Mouse (Mus musculus) heart, postnatal 36 days (tissue): ENCODE results near the gene Sos2. TPM values are rescaled to one million over a fixed set of nuclear protein-coding genes. Genes with fewer than 3 reads are reported as not detected.
"Not testable (repeated sequence)": the region's sequence is repeated elsewhere in the genome, so short reads cannot be mapped to it uniquely, and the experiment has no call there.

Source experiments
- DNase-seq, 2 experiments: peaks; one replicate each; pipeline ENCODE4 v3.0.0; 2021 to 2022
- intact Hi-C: fragments of 180-260 bp; cut with DNase I; formaldehyde crosslinking; loops from one replicate; pipeline ENCODE4 v1.15.1; 2025
- total RNA-seq, 2 experiments: library from RNA; stranded (reverse); gene quantifications; 2 replicates each; pipeline ENCODE4 v1.2.3; 2021

Gene Sos2
- total RNA-seq, 2 experiments from 2014 or later = 35.5 to 36.2 TPM

GRCm38 (mm10) chr12:69680635-69681565 lies 752 bp downstream of the Sos2 start:
- peak; percentile 54 to 73 for DNase-seq
- intact Hi-C loops = loop anchor here (2.0 to 5.0 kb wide), 4 partner anchors 34 to 484 kb away; partner anchors contain the start of genes Arf6, Dnaaf2, Gm49383 and Gm9887

GRCm38 (mm10) chr12:69676157-69676556 lies 5.5 kb downstream of the Sos2 start:
- DNase-seq = no peak
- intact Hi-C loops = no loop called here

DNA sequence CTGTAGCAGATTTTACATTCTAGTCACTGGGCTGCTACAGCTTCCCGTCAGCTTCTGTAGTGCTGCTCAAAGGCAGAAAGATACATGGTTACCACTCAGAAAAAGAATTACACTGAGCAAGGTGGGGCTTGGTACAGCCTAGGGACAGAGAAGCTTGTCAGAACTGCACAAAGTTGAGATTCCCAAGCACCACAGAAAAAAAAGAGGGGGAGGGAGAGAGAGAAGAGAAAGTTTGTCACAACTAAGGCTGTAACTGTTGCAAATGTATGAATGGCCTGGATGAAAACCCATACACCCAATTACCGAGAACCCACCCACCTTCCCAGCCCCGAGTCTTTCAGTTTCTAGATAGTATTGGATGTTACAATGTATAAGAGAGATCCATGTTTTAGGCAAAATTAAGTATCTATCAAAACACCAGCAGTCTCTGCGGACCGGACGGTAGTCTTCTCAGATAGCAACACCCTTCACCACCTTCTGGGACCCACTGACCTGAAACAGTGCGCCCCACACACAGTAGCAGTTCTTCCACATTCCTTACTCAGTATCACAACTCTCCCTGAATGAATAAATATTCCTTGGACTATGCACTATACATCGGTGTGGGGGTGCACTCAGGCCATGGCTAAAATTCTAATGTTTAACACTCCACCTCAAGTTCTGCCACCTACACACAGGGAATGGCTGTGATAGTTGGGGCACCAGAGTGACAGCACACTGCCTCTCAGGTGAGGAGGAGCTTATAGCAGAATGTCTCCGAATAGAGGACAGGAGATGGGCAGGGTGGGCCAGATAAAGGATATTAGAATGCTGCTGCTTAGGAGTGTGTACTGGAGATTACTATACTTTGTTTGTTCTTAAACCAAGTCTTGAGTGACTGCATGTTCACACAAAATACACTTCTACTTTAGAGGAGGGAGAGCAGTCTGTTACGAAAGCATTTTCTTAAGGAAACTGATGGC lies 6.8 kb downstream of the Sos2 start:
- no peak for DNase-seq
- intact Hi-C loops = no loop called here

DNA sequence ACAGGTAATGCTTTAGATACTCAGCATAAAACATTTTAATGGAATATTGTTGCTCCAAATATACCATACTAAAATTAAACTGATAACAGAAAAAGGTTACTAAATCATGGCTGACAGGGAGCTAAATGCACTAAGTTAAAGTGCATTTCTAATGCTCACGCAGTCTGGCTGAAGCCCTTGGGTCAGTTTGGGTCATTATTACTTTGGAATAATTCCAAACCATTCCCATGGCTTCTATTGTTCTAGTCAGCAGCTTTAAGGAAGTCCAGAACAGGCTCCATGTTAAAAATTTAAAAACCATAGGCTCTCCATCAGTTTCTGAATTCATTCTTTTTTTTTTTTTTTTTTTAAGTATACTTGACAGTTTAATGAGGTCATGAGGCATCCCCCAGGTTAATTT lies 7.5 kb downstream of the Sos2 start:
- intact Hi-C loops = no loop called here
- no peak for DNase-seq

GRCm38 (mm10) chr12:69666721-69667120 lies 14.9 kb downstream of the Sos2 start:
- DNase-seq = no peak

GRCm38 (mm10) chr12:69661658-69662057 lies 20.0 kb downstream of the Sos2 start:
- no peak for DNase-seq
- intact Hi-C loops = no loop called here

More at GRCm38 (mm10) chr12:69666721-69667120, 14.9 kb downstream of the Sos2 start:
- intact Hi-C loops = no loop called here

GRCm38 (mm10) chr12:69653973-69654372 lies 27.7 kb downstream of the Sos2 start:
- intact Hi-C loops, DNase-seq: not testable (repeated sequence)

DNA sequence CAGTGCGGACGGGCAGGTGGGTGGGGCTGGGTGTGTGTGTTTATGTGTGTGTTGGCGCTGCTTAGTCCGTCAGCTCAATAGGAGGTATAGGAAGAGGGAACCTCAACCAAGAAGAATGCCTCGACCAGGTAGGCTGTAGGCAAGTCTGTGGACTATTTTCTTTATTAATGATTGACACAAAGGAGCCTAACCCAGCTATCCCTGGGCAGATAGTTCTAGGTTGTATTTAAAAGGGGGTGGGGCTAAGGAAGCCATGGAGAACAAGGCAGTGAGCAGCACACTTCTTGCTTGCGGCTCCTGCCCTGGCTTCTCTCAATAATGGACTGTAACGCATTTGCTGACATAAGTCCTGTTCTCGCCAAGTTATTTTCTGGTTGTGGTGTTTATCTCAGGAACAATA lies 32.1 kb downstream of the Sos2 start:
- intact Hi-C loops = loop anchor here (5.0 kb wide), 2 partner anchors 33 to 48 kb away; partner anchors contain the start of gene Sos2
- DNase-seq = no peak

DNA sequence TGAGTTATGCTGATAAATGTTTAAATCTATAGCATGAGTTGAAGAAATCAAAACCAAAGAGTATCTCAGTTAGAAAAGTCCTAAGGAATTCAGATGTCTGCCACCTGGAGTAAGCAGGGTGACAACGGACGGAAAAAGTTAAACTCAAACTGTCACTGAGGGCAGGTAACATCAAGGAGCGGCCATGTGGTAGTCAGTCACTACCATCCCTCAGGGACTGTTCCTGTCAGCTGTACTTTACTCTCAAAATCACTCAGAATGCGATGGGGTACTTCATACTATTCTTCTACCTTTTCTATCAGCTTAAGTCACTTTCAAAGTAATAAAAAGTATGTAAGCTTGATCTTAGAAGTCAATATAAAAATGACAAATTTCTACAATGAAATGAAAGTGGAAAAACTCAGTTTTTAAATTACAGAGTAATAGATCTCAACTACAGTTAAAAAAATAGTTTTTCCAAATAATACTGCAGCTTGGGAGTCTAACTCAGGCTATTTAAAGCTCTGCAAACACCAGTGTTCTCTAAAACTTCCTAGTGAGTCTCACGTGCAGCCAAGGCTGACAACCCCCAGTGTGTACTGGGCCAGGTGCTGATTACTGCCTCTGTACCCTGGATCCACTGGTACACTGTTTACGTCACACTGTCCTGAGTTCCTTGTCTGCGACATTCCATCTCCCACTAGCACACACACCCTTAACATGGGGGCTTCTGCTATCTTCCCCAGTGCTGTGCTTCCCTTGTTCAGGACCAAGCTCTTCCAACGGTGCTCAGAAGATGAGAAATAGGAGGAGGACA lies 35.6 kb downstream of the Sos2 start:
- peak in 1 of 2 experiments; percentile 12 for DNase-seq
- intact Hi-C loops = loop anchor here (5.0 kb wide), 2 partner anchors 36 to 51 kb away; partner anchors contain the start of gene Sos2

DNA sequence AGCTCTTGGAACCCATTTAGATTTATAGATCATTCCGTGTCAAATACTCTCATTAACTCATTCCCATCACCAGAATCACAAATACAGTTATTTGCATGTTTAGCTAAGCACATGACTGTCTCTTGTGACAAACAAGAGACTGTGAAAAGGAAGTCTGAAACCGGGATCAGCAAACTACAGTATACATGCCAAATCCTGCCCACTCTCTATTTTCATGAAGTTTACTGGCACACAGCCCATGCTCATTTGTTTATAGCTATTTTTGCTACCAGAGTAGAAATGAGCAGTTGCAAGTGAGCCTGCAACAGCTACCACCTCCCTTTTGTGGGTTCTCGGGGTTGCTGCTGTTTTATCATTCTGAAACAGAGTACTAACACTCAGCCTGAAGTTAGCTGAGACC lies 36.8 kb downstream of the Sos2 start:
- intact Hi-C loops = loop anchor here (5.0 kb wide), 2 partner anchors 37 to 52 kb away; partner anchors contain the start of gene Sos2
- peak; percentile 15 to 33 for DNase-seq

DNA sequence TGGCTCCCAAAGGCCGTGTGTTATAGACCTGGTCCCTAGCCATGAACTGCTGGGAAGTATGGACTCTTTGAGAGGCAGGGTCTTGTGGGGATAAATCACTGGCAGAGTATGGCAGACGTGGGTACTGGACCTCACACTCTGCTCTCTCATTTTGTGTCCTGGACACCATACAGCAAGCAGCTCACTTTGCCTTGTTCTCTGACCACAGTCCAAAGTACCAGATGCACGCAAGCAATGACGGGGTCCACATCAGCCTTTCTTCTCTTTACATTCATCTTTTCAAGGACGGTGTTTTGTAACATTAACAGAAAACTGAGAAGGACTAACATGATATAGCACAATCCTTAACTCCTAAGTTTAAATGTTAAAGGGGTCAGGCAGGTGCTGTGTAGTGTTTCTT lies 38.8 kb downstream of the Sos2 start:
- DNase-seq = no peak
- intact Hi-C loops = no loop called here

- intact Hi-C loops = no loop called here
- DNase-seq = no peak
Measured at GRCm38 (mm10) chr12:69634761-69635160, 46.9 kb downstream of the Sos2 start.

GRCm38 (mm10) chr12:69618590-69618989 lies 63.1 kb downstream of the Sos2 start:
- DNase-seq, intact Hi-C loops: not testable (repeated sequence)

- intact Hi-C loops = no loop called here
- DNase-seq = no peak
Measured at GRCm38 (mm10) chr12:69604367-69604766, 77.3 kb downstream of the Sos2 start.

DNA sequence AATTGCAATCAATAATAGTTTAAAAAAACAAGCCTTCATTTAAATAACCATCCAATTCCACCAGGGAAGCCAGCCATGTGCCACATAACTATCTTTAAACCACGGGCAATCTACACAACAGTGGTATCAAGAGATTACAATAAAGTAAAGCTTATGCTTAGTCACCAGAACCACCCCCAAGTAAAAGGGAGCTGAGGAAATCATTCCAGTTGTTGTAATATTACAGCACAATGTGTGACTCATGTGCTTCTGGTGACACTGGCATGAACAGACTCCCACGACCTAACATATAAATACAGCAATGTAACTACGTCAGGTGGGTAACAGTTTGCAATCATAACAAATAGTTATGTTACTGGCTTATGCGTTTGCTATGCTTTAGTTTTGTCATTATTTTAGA lies 84.2 kb downstream of the Sos2 start:
- intact Hi-C loops = no loop called here
- DNase-seq = no peak

- no peak for DNase-seq
- intact Hi-C loops = no loop called here
Measured at GRCm38 (mm10) chr12:69593130-69593529, 88.5 kb downstream of the Sos2 start.

DNA sequence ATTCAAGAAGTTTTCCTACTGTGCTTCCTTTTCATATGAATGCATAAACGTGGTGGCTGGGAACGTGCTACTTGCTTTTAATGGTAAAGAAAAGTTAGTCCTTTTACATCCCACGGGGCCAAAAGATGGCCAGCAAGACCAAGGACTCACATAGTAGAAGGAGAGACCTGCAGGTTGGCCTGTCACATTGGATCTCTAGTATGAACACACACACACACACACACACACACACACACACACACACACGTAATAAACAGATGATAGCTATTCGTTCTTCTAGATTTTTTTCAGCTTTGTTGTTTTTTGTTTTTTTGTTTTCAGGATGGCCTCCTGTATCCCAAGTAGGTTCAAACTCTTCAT lies 98.4 kb downstream of the Sos2 start:
- no peak for DNase-seq
- intact Hi-C loops = loop anchor here (5.0 to 10.0 kb wide), 3 partner anchors 99 to 378 kb away; partner anchors contain the start of genes Gm49384 and Sos2

DNA sequence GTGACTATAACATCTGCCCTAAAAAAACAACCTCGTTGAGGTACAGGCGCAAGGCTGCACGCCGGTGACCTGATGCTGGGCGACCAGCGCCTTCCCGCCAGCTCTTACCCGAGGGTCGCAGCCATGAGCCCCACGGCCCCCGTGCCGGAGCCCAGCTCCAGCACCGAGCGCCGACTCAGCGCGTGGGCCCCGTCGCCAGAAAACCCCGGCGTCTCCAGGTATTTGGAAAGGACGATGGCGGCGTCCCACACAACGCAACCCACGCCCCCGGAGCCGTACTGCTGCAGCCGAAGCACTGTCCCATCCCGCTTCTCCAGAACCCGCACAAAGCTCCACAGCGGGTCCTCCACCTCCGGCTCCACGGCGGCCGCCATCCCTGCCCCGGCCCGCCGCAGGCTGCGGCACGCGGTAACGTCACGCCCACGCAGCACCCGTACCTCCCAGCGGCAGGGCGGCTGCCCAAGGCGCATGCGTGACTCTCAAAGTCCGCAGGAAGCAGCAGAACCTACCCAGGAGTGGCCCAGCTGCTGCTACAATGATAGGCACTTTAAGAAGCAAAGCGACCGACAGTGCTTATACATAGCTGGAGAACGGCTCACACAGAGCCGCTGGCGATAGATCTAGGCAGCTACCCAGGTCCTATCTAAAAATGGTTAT lies 98.9 kb downstream of the Sos2 start, which contains the start of gene Vcpkmt:
Gene Vcpkmt, minus strand, starts transcription at position 416 of the 657 bp plus-strand sequence.
- peak; percentile 85 to 87 for DNase-seq
- intact Hi-C loops = loop anchor here (5.0 to 10.0 kb wide), 3 partner anchors 100 to 378 kb away; partner anchors contain the start of genes Gm49384 and Sos2

DNA sequence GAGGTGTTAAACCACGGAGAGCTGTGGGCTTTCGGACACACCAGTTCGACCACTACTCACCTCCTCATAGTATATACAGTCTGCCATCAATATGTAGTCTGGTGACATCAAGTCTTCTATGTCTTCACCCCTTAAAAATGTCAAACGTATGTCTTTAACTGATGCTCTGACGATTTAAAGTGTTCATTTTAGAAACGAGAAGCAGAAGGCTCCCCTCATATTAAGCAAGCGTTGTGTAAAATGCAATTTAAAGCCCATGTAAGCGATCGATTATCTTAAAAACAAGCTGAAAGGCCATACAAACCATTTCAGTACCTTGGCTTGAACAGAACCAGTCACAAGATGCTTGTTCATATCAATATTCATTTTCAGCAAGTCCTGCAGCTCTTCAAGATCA lies 99.4 kb downstream of the Sos2 start:
- no peak for DNase-seq
- intact Hi-C loops = loop anchor here (5.0 to 10.0 kb wide), 3 partner anchors 100 to 377 kb away; partner anchors contain the start of genes Gm49384 and Sos2
